Mouse (Mus musculus): ENCODE data around the gene Aagab.
A peak's percentile ranks its signal among the peaks of the same experiment; 100 is the strongest.

Gene Aagab

GRCm38 (mm10) chr9:63649841-63650545, 47.5 kb downstream of the Aagab start:
- DNase-seq, result no peak

- DNase-seq, result peak; percentile 55
These were observed 48.4 kb downstream of the Aagab start for GRCm38 (mm10) chr9:63650905-63651304.

- DNase-seq, result no peak
These were observed 49.1 kb downstream of the Aagab start for GRCm38 (mm10) chr9:63651594-63651993.

GRCm38 (mm10) chr9:63653666-63654065, 51.2 kb downstream of the Aagab start:
- no peak for DNase-seq

- DNase-seq, result no peak
These were observed 52.1 kb downstream of the Aagab start for GRCm38 (mm10) chr9:63654575-63654974.

- no peak for DNase-seq
These were observed 52.6 kb downstream of the Aagab start for GRCm38 (mm10) chr9:63655092-63655491.

GRCm38 (mm10) chr9:63657167-63657566, 54.7 kb downstream of the Aagab start:
- no peak for DNase-seq

GRCm38 (mm10) chr9:63658436-63658835, 56.0 kb downstream of the Aagab start:
- no peak for DNase-seq

- peak; percentile 87 for DNase-seq
These were observed 56.5 kb downstream of the Aagab start for GRCm38 (mm10) chr9:63658970-63659371.

GRCm38 (mm10) chr9:63660061-63660460, 57.6 kb downstream of the Aagab start:
- DNase-seq, result no peak

- no peak for DNase-seq
These were observed 58.2 kb downstream of the Aagab start for GRCm38 (mm10) chr9:63660691-63661090.

GRCm38 (mm10) chr9:63662759-63663158, 60.3 kb downstream of the Aagab start:
- DNase-seq, result no peak

- DNase-seq, result no peak
These were observed 60.8 kb downstream of the Aagab start for GRCm38 (mm10) chr9:63663222-63663621.

- DNase-seq, result no peak
These were observed 61.9 kb downstream of the Aagab start for GRCm38 (mm10) chr9:63664300-63664745.

GRCm38 (mm10) chr9:63664792-63665646, 62.6 kb downstream of the Aagab start:
- no peak for DNase-seq

GRCm38 (mm10) chr9:63666612-63667372, 64.3 kb downstream of the Aagab start:
- no peak for DNase-seq

GRCm38 (mm10) chr9:63667373-63667724, 64.9 kb downstream of the Aagab start:
- DNase-seq, result no peak

GRCm38 (mm10) chr9:63668621-63669020, 66.2 kb downstream of the Aagab start:
- no peak for DNase-seq

- no peak for DNase-seq
These were observed 67.4 kb downstream of the Aagab start for GRCm38 (mm10) chr9:63669816-63670215.

- DNase-seq, result no peak
These were observed 70.5 kb downstream of the Aagab start for GRCm38 (mm10) chr9:63672797-63673493.

- DNase-seq, result no peak
These were observed 71.0 kb downstream of the Aagab start for GRCm38 (mm10) chr9:63673494-63673805.

- DNase-seq, result no peak
These were observed 72.2 kb downstream of the Aagab start for GRCm38 (mm10) chr9:63674613-63675012.

GRCm38 (mm10) chr9:63677621-63678020, 75.2 kb downstream of the Aagab start:
- DNase-seq, result no peak

All from cerebellum, adult 11-12 months (tissue).